Mouse (Mus musculus) retina, embryonic 14.5 days (tissue): ENCODE measurements around the gene Cdc42ep5.
"Not testable (repeated sequence)": the region's sequence is repeated elsewhere in the genome, so short reads cannot be mapped to it uniquely, and the experiment has no call there.

Experiments
- DNase-seq: peaks from one replicate; pipeline ENCODE4 v3.0.0-alpha.2; 2015; ENCODE audit warnings: low spot score

Cdc42ep5 gene

GRCm38 (mm10) chr7:4164090-4164910 lies at the start of gene Cdc42ep5:
Gene Cdc42ep5 (minus strand): TSS chr7:4164860.
- peak; percentile 32 for DNase-seq

DNA sequence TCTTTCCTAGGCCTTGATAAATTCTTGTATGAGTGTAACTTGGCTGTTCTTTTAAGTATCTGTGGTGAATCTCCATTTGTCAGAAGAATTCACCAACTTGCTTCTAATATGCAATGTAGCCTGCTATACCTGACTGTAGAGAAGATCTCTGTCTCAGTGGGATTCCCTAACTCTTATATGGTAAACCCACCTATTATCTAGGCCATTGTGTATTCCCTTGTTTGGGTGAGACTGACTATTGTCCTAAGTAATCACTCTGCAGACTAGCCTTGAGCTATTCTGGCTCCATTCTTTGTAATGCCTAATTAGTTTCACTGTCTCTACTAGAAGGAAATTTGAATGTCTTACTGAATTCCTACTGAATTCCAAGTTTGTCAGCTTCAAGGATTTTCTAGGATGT lies 48.8 kb upstream of the Cdc42ep5 start:
- DNase-seq = not testable (repeated sequence)

GRCm38 (mm10) chr7:4208626-4209025 lies 44.0 kb upstream of the Cdc42ep5 start:
- no peak for DNase-seq

- no peak for DNase-seq
Measured at GRCm38 (mm10) chr7:4207126-4207525, 42.5 kb upstream of the Cdc42ep5 start.

GRCm38 (mm10) chr7:4178438-4178837 lies 13.8 kb upstream of the Cdc42ep5 start:
- peak; percentile 16 for DNase-seq

GRCm38 (mm10) chr7:4170193-4170938 lies 5.7 kb upstream of the Cdc42ep5 start:
- DNase-seq = no peak

GRCm38 (mm10) chr7:4167098-4167497 lies 2.4 kb upstream of the Cdc42ep5 start:
- no peak for DNase-seq

DNA sequence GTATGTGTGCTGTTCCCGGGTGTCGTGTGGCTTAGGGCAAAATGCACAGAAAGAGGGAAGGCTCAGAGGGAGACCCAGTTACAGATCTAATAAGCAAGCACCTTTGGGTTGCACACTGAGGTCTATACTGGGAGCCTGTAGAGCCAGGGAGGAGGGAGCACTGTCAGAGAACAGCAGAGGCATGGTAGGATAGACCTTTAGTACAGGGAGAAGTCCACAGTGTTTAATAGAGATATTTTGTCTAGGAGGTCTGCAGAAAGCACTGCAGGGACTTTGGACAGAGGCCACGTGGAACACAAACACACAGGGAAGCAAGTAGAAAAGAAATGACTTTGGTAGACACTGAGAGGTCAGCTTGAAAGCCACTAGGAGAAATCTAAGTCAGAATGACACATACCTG lies 626 bp upstream of the Cdc42ep5 start:
- DNase-seq = no peak

DNA sequence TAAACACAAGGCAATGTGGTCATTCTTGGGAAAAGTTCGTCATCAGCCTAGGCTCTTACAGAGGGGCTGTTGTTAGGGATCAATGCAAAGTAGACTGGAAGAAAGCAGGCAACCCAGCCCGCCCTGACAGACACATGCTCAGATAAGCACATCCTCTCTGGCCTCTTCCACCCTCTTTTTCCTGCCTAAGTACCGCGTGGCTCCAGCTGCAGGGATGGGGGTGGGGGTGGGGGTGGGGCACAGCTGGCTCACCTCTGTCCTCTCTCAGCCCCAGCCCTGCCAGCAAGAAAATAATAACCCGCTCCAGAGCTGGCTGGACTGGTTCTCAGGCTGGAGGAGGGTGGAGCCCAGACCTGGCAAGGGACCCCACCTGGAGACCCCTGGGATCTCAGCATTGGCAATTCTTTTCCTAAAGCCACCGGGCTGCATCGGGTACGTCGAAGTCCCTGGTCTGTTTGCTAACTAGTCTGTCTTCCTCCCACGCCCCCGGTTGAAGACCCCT lies 1.0 kb downstream of the Cdc42ep5 start:
- no peak for DNase-seq

- DNase-seq = not testable (repeated sequence)
Measured at GRCm38 (mm10) chr7:4161596-4161995, 3.1 kb downstream of the Cdc42ep5 start.

DNA sequence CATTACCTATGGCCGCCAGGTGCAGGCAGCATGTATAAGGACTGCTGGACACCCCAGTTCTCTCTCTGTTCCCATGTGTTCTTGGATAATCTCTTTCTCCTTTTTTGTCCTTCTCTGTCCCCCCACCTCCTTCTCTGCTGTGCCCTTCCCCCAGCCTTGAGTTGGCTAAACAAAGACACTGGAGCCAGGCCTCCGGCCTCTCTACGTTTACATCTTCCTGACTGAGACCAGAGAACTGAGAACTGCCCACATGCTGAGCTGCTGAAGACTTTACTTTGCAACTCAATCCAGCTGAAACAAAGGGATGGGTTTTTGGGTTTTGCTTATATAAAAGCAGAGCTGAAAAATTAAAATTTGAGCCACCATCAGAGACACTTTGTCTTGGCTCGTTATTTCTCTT lies 9.7 kb downstream of the Cdc42ep5 start:
- no peak for DNase-seq

DNA sequence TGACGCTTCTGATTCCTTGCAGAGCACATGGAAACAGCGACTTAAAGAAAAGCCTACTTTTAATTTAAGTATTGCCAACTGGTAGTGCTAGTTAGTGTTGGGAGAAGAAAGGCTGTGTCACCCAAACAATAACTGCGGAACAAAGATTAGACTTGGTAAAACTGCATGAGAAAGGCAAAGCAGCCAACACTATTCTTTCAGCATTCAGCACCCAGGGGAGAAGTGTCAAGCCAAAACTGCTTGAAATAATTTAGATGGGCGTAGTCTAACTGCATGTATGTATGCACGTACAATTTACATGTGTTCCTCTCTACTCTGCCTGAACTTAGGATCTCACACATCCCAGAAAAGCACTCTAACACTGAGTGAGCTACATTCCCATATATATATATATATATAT lies 10.3 kb downstream of the Cdc42ep5 start:
- DNase-seq = no peak

DNA sequence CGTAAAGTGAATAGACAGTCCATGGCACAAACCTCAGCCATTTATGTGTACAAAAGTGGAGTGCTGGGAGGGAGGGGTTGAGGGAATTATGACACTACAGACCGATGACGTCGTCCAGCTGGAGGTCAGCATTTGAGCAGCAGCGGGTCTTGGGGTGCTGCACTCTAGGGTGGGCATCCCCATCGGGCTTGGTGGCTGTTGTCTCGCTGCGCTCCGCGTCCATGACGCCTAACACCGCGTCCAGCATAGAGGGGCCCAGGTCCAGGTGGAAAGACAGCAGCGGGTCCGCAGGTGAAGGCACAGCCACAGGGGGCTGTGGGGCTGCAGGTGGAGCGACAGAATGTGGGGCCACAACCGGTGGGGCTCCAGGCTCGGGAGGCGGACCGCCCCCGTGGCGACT lies 13.4 kb downstream of the Cdc42ep5 start:
- DNase-seq = no peak

DNA sequence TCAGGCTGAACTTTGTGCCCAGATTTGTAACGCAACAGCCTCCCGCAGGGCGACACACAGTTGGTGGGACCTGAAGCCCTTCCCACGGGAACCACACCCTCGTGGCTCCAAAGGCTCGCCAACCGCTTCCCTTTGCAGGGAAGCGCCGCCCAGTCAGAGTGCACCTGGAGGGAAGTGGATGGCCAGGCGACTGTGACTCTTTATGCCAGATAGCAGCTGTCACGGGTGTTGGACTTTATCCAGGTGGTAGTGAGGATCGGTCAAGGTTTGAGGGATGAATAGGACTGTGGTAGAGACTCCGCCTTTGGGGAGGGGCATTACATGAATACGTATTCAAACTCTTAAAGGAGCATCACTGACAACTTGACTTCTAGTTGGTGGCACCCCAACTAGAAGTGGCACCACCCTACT lies 13.8 kb downstream of the Cdc42ep5 start:
- no peak for DNase-seq

- no peak for DNase-seq
Measured at GRCm38 (mm10) chr7:4150059-4150541, 14.6 kb downstream of the Cdc42ep5 start, which contains the start of gene Leng9. Gene Leng9 (minus strand): TSS chr7:4150374.

GRCm38 (mm10) chr7:4149209-4150054 lies 15.2 kb downstream of the Cdc42ep5 start:
- peak; percentile 71 for DNase-seq

GRCm38 (mm10) chr7:4148341-4149208 lies 16.1 kb downstream of the Cdc42ep5 start:
- DNase-seq = no peak

DNA sequence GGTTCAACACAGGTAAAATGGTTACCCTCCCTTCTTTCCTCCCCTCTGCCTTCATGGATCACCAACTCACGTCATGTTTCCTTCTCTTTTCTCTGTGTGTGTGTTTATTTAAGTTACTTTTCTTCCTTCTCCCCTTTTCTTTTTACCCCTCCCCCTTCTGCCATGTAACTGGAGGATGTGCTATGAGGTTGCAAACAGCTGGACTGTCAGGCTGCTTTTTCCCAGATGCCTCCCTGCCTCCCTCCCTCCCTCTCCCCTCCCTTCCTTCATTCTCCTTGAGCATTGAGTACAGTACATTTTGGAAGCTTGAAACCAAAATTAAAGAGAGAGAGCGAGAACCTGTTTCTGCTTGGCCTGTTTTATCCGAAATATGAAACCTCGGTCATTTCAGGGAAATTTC lies 16.8 kb downstream of the Cdc42ep5 start:
- no peak for DNase-seq

- no peak for DNase-seq
Measured at GRCm38 (mm10) chr7:4147371-4147770, 17.3 kb downstream of the Cdc42ep5 start.

DNA sequence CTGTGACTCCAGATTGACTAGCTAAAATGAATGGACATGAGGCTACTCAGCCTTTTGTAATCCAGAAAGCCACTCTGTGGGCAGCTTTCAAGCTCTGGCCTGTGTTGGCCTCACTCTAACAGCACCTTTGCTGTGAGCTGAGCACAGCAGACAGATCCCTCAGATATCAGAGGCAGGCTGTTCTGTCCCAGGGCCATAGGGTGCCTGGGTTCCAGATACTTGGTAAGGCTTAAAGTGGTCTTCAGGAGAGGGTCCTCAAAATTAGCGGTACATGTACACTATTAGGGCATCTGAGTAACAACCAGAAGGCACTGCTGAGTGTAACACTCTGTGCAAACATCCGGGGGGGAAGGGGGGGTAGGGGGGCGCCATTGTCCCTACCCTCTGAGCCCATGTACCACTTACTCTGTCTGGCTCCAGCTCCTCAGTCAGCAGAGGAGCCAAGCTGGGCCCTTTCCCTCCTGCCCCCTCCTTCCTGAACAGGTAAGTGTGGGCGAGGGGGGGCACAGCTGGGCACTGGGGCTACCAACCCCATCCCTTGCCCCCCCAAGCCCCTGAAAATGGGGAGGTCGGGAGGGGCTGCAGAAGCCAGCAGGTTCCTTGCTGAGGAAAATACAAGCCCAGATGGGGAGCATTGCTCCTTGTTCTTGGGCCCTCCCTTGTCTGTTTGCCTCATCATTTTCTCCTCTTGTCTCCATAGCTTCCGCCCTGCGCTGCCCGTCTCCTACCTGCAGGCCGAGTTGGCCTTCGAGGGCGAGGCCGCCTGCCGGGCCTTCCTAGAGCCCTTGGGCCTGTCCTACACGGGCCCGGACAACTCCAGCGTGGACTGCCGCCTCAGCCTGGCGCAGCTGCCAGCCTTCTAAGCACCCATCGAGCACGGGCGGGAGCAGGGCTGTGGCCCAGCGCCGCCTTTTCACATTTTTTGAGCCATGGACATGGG lies 18.1 kb downstream of the Cdc42ep5 start:
- DNase-seq = no peak
